Mouse (Mus musculus): ENCODE measurements around the gene 9130023H24Rik. TPM values are rescaled to one million over a fixed set of nuclear protein-coding genes. Genes with fewer than 3 reads are reported as not detected.
A peak's percentile ranks its signal among the peaks of the same experiment; 100 is the strongest.

Gene 9130023H24Rik
- 1 to 10 TPM; 4.8 to 5.0 TPM for polyA plus RNA-seq (2017; shearing (Covaris generic))

- ATAC-seq, result peak; percentile 79
Observed at GRCm38 (mm10) chr7:128237927-128238778, at the start of gene 9130023H24Rik. Gene 9130023H24Rik (minus strand): TSS chr7:128238031.

DNA sequence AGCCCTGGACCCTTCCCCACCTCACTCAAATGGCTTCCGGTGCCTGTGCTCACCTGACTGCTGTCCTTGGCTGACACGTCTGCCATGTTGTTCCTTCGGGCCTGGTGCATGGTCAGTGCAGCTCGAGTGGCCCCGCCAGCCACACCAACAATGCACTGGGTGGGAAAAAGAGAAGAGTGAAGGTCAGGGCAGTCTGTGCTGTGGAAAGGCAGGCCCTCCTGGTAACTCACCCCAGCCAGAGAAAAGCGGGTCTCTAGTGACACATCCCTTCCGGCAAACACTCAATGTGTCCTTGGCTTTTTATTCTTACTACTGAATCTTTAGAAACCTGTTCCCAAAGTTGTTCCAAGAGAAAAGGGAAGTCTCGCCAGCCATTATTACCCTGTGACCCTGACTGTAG is 47.2 kb upstream of the 9130023H24Rik start:
- no peak for ATAC-seq

DNA sequence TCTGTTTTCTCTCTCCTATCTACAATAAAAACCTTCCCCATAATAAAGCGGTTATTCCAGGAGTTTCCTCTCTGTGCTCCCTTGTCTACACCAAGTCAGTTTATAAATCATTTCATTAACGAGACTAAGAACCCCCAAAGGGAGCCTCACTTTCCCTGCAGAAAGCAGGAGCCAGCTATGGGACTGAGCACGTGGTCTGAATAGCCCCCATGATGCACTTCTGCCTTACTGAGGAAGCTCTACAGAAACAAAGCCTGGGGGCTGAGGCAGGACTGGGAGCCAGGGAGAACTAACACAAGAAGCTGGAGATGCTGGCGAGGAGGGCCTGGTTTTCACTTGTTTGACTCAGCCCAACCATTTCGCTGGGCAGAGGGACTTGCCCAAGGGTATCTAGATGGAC is 46.2 kb upstream of the 9130023H24Rik start:
- no peak for ATAC-seq

GRCm38 (mm10) chr7:128282532-128283244 is 44.9 kb upstream of the 9130023H24Rik start:
- no peak for ATAC-seq

DNA sequence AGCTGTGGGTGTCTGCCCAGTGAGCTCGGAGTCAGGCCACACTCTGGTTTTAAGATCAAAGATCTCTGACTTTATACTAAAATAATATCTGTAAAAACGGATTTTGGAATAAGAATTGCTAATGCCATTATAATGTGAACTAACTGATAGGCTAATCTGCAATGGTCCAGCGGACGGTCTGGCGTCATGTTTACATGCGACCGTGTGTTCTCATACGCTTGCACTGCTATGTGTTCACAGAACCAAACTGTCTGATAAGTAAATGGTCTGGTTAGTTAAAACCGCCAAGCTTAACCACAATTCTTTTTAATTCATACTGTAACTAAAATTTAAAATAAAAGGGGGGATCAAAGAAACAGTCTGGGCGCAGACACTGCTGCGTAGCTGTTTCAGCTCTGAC is 43.9 kb upstream of the 9130023H24Rik start:
- no peak for ATAC-seq

- no peak for ATAC-seq
Observed at GRCm38 (mm10) chr7:128279750-128280149, 41.9 kb upstream of the 9130023H24Rik start.

- no peak for ATAC-seq
Observed at GRCm38 (mm10) chr7:128276051-128276450, 38.2 kb upstream of the 9130023H24Rik start.

DNA sequence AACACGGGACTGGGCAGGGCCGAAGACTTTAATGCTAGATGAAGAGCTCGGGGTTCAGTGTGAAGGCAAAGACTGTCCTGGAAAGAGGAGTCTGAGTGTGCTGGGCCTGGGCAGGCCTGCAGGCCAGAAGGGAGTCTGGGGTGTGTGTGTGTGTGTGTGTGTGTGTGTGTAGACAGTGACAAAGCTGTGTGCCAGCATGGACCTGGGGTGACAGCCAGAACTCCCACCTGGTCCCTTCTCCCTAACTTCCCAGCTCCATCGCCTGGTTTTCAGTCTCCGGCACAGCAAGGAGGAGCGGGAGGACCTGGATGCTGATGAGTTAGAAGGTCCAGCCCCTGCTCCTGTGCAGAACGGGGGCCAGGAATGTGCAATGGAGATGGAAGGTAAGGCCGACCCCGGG is 33.7 kb upstream of the 9130023H24Rik start:
- ATAC-seq, result no peak

DNA sequence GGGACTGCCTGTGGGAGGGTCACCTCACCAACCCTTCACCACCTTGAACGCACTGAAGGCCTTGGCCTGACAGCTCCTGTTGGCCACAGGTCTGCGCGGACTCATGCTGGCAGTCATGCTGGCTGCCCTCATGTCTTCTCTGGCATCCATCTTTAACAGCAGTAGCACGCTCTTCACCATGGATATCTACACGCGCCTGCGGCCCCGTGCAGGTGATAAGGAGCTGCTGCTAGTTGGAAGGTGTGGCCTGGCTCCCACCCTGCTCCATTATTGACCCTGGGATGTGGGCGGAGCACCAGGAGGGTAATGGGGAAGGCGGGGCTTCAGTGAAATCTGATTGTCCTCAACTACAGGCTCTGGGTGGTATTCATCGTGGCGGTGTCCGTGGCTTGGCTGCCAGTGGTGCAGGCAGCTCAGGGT is 32.6 kb upstream of the 9130023H24Rik start:
- no peak for ATAC-seq

GRCm38 (mm10) chr7:128267813-128268212 is 30.0 kb upstream of the 9130023H24Rik start:
- no peak for ATAC-seq

- ATAC-seq, result no peak
Observed at GRCm38 (mm10) chr7:128267391-128267790, 29.6 kb upstream of the 9130023H24Rik start.

DNA sequence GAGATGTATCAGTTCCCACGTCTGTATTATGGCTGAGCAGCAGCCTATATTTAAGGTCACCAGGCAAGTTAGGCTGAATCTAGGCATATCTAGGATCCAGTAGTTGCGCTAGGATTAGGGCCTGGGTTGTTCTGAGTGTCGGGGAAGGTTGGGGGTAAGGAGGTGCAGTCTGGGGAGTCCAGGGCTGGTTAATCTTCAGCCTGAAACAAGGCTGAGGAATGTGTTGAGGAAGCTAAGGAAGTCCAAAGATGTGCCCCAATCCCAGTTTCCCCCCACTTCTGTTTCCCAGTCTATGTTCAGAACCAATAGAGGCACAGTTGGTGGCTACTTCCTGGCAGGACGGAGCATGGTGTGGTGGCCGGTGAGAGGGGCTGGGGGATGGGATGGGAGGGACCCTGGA is 28.2 kb upstream of the 9130023H24Rik start:
- ATAC-seq, result no peak

DNA sequence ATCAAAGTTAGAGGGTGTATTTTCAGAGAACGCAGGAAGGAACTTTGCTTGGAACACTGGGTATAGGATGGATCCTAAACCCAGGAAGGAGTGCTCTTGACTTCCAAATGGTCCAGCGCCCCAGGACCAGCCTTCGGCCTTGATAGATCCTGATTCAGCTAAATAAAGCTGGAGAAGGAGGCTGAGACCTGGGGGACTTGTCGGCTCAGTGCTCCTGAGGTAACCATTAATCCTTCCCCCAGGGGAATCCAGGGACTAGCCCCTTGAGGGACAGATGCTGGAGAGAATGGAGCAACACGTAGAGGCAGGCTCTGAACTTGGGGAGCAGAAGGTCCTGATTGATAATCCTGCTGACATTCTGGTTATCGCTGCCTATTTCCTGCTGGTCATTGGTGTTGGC is 27.6 kb upstream of the 9130023H24Rik start, which contains the start of gene Slc5a2:
Slc5a2 (plus strand) TSS at position 247 of the 400 bp plus-strand sequence.
- no peak for ATAC-seq

- no peak for ATAC-seq
Observed at GRCm38 (mm10) chr7:128256783-128257334, 19.0 kb upstream of the 9130023H24Rik start.

GRCm38 (mm10) chr7:128255757-128256156 is 17.9 kb upstream of the 9130023H24Rik start:
- no peak for ATAC-seq

- no peak for ATAC-seq
Observed at GRCm38 (mm10) chr7:128254978-128255377, 17.1 kb upstream of the 9130023H24Rik start.

DNA sequence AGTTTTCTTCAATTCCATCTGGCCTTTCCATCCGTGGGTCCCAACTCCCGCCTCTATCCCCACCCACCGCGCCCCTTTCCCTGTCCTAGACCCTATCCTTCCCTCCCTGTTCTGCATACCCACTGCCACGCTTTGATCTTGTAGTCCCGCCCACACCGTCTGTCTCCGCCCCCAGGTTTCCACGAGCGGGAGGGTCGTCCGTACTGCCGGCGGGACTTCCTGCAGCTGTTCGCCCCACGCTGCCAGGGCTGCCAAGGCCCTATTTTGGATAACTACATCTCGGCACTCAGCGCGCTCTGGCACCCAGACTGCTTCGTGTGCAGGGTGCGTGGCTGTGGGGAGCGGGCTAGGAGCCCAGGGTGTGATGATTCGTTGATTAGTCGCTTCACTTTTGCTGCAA is 14.8 kb upstream of the 9130023H24Rik start:
- peak; percentile 49 for ATAC-seq

DNA sequence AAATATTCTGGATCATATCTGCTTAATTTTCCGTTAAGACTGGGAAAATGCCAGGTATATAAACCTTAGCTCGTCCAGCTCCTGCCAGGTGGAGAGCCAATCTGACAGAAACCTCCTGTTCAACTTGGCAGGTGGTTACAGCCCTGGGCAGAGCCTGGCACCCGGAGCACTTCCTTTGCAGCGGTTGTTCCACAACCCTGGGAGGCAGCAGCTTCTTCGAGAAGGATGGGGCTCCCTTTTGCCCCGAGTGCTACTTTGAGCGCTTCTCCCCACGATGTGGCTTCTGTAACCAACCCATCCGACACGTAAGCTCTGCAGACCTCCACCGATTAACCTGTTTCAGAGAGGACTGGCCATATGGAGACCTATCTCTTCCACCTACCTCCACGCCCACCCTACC is 14.1 kb upstream of the 9130023H24Rik start:
- no peak for ATAC-seq

DNA sequence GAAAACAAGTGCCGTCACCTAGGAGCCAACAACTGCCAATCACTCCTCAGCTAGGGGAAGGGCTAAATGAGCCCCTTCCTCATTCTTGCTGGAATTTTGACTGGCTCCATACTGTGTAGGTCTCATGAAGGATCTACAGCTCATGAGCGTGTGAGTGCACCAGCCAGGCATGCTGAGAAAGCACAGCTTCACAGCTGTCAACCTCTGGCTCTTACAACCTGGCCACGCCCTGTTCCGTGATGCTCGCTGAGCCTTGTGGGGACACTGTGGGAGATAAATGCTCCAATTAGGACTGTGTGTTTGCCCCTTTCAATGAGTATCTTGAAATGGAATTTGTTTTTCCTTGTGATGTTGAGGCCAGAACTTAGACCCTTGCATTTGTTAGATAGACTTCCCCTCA is 12.2 kb upstream of the 9130023H24Rik start:
- no peak for ATAC-seq

DNA sequence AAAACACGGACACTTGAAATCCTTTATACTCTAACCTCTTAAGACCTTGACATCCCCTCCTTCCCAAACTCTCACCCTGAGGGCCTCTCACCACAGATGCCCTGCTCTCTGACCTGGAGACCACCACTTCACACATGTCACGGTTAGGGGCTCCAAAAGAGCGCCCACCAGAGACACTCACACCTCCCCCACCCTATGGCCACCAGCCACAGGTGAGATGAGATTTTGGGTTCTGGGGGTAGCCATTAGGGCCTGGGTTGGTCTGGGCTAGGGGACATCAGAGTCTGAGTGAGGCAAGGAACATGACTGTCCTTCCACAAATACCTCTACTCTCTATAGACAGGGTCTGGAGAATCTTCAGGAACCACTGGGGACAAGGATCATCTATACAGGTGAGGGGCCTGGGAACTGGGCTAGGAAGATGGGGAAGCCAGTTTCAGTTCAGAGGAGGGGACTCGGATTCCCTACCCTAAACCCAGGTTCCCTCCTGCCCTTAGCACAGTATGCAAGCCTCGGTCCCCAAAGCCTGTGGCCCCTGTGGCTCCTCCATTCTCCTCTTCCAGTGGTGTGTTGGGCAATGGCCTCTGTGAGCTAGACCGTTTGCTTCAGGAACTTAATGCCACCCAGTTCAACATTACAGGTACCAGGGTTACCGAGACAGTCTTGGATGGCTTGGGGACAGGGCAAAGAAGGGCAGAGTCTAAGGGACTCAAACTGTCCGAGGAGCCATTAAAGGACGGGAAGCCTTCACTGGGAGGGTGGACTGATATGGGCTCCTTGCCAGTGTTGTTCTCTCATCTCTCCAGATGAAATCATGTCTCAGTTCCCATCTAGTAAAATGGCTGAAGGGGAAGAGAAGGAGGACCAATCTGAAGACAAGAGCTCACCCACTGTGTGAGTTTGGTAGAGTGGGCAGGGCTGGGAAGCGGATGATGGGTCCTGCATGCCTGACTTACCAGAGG is 10.5 kb upstream of the 9130023H24Rik start:
- no peak for ATAC-seq

DNA sequence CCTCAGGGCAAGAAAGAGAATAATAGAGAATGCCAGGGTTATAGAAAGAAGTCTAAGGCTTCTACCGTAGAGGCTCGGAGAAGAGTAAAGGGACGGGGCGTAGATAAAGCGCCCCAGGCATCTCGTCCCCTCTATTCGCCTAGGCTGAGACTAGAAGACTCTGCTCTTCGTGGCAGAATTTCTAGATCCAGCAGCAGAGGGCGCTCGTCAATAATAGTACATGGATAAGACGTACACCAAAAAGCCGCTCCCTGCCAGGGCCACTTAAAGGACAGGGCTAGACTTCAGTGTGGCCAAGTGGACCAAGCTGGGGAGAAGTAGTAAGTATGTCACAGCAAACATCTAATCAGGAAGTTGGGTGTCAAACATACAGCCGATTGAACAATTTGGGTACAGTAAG is 9.6 kb upstream of the 9130023H24Rik start:
- ATAC-seq, result peak; percentile 54

Data from CD4-positive, CD25-positive, alpha-beta regulatory T cell, adult 4 months (primary cell).